Mouse (Mus musculus): ENCODE results near the gene Renbp.

Gene Renbp

DNA sequence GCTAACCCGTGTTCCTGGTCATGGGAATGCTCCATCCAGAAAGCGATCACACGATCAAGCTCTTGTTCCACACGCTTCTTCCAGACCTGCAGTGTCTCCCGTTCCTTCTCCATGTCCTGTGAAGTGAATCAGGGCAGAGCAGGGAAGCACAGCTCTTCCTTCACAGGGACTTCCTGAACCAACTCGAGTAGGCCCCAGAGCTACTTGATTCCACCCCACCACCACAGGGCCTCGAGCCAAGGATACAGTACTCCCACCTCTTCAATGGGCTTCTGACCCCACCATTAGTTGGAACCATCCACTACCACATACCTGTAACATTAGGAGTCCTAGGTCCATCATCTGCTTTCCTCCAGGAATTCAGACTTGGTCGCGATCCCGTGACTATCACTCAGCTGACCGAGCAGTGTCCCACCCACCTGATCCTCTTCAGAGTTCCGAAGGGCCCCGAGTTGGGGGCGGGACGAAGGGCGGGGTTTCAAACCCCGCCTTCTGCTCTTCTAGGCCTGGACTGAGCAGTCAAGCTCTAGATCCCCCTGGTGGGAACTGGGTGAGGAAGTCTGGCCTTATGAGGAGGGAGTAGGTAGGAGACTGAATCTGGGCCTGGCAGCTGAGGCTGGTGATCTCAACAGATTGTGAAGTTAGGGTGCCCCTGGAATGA lies at the start of gene Renbp:
TSS of gene Renbp (minus strand) at position 449 of the 661 bp plus-strand sequence.
- peak in 1 of 2 experiments; percentile 48 for DNase-seq (ENCODE audit: low spot score in 2 of 2)

DNA sequence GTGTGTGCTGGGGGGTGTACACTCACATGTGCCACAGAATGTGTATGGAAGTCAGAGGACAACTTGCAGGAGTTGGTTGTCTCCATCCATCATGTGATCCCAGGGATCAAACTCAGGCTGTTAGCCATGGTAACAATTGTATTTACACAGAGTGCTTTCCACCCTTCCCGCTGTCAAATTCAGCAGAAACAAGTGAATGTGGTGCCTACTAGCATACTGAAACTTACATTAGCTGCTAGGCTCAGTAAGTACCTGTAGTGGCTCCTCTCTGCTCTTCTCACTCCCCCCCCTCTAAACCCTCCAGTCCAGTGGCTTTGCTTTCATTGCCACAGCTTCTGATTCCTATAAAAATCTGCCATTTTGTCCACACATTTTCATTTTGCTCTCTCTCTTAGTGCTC lies 47.1 kb upstream of the Renbp start:
- no peak for DNase-seq (ENCODE audit: low spot score in 2 of 2)

DNA sequence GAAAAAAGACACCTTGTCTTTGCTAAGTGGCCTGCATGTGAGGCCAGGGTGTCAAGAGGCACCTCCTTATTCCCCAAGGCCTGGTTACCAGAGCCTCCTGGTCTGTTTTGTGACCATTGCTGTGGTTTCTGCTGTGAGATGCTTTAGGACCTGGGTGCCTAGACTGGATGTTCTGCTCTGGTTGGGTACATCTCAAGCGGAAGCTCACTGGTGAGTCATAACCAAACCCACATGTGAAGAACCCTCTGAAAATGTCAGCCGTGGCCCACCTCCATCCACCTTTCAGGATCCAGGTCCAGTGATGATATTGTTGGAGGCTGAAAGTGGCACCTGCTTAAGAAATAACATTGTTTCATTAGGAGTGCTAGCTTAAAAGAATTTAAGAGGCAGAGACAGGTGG lies 45.6 kb upstream of the Renbp start:
- no peak for DNase-seq (ENCODE audit: low spot score in 2 of 2)

DNA sequence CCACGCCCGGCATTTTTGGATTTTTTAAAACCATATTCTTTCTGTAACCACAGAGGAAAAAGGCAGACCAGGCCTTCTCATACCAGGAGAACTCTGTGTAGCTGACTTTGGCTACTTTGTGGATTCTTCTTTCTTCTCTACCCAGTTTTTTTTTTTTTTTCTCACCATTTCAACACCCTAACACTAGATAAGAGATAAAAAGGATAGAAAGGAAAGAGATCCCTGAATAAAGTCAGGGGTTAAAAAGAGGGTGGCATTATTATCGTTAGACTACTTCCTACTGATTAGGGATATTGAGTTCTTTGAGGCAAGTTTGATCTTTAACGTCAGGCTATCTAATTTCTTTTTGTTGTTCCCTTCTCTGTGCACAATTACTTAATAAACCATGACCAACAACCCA lies 42.1 kb upstream of the Renbp start:
- no peak for DNase-seq (ENCODE audit: low spot score in 2 of 2)

GRCm38 (mm10) chrX:73970781-73971180 lies 40.1 kb upstream of the Renbp start:
- no peak for DNase-seq (ENCODE audit: low spot score in 2 of 2)

DNA sequence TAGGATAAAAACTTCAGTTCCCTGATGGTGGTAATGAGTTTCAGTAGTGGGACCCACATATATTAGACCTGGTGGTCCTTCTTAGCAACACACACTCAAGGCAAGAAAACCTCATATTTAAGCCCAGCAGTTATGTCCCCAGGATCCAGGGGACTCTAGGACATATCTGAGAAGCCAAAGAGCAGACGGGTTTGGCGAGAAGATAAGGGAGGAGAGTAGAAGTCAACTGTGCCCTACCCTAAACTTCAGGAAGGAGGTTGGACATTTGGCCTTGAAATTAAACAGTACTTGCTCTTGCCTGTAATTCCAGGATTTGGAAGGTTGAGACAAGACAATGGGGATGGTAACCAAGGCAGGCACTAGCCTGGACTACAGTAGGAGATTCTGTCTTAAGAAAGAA lies 39.1 kb upstream of the Renbp start:
- DNase-seq (ENCODE audit: low spot score in 2 of 2), result no peak

DNA sequence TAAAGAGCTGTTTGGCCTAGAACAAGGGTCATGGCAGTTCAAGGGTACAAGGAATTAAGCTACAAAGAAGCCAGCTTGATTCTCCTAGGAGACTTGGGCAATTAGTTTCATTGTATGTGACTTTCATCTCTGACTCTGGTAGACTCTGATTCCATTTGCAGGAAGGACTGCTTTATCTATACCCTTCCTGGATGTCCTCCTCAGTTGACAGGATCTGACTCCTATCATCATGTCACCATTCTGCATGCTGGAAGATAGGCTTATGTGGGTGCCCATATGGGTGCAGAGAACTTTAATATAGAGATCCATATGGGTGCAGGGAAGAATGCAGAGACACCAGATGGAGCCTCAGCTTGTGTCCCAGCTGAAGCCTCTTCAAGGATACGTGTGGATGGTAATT lies 38.5 kb upstream of the Renbp start:
- DNase-seq (ENCODE audit: low spot score in 2 of 2), result no peak

DNA sequence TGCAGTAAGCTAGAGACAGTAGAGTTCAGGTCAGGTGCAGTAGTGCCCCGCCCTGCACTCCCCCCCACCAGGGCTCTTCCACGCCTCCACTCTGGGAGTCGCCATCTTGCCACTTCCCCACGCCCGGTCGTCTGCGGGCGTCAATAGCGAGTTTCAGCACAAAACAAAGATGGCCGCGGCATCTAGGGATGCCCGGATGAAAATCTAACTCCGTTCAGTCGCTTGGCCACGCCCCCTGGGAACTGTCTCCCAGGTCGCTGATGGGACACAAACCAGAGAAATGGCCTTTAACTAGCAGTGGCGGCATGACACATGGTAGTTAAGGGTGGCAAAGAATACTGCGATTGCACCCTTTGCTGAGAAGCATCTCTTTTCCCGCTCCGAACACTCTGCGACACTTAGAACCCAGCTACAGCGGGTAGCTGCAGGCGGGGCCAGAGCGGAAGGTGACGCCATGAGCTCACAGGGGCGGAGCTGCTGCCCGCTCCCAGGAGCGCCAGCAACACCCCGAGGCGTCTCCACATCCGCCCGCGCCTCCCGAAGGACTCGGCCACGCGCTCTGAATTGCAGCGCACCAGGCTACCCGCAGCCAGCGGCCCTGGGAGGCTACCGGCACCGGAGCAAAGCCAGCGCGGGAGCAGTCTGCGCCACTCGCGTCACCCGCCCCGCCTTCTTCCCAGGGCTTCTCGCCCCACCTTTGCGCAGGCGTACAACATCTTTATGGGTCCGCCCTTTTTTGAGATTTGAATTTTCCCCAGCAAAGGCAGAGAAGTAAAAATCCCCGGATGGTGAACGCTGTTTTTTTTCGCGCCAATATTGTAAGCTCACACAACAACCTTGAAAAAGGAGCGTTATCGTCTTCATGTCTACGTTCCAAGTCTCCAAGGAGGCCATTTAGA lies 36.8 kb upstream of the Renbp start:
- DNase-seq (ENCODE audit: low spot score in 2 of 2), result peak; percentile 80 to 81

- DNase-seq (ENCODE audit: low spot score in 2 of 2), result peak; percentile 60 to 88
These were observed 35.9 kb upstream of the Renbp start, which contains the start of gene Hcfc1 for GRCm38 (mm10) chrX:73966248-73967176. Hcfc1 (minus strand) TSS chrX:73966357.

DNA sequence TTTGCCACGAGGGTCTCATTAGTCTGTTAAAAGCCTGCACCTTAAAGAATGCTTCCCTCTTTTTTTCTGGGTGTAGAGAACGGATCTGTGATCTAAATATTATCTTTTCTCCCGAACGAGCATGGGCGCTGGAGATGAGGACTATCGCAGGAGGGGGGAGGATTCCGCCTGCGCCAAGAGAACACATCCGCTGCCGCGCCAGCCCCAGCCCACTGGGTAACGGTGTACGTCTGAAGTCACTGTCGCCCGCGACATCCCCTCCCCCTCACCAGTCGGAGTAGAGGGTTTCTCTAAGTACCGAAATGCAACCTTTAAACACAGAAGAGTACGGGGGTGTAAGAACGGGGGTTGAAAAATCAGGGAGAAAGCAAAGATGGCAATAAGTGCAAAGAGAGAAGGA lies 34.7 kb upstream of the Renbp start:
- peak in 1 of 2 experiments; percentile 19 for DNase-seq (ENCODE audit: low spot score in 2 of 2)

- no peak for DNase-seq (ENCODE audit: low spot score in 2 of 2)
These were observed 33.7 kb upstream of the Renbp start for GRCm38 (mm10) chrX:73964363-73964762.

GRCm38 (mm10) chrX:73954988-73955387 lies 24.3 kb upstream of the Renbp start:
- no peak for DNase-seq (ENCODE audit: low spot score in 2 of 2)

DNA sequence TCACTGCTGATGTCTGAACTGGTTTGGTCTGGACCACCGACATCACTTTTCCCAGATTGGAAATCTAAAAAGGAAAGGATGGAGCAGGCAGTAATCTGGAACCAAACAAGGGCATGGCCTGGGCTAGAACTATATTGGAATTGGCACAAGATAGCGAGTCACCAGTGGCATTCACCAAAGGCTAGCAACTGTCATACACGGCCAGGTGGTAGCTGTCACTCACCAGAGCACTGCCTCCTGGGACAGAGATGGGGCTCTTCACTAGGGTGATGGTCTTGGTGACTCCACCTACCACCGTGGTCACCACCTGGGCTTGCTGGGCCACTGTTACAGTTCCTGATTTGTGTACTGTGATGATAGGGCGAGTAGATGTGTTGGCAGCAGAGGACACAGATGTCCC lies 22.0 kb upstream of the Renbp start:
- DNase-seq (ENCODE audit: low spot score in 2 of 2), result no peak

GRCm38 (mm10) chrX:73949341-73949740 lies 18.7 kb upstream of the Renbp start:
- no peak for DNase-seq (ENCODE audit: low spot score in 2 of 2)

- peak in 1 of 2 experiments; percentile 16 for DNase-seq (ENCODE audit: low spot score in 2 of 2)
These were observed 18.0 kb upstream of the Renbp start for GRCm38 (mm10) chrX:73948647-73949046.

GRCm38 (mm10) chrX:73946896-73947295 lies 16.2 kb upstream of the Renbp start:
- no peak for DNase-seq (ENCODE audit: low spot score in 2 of 2)

DNA sequence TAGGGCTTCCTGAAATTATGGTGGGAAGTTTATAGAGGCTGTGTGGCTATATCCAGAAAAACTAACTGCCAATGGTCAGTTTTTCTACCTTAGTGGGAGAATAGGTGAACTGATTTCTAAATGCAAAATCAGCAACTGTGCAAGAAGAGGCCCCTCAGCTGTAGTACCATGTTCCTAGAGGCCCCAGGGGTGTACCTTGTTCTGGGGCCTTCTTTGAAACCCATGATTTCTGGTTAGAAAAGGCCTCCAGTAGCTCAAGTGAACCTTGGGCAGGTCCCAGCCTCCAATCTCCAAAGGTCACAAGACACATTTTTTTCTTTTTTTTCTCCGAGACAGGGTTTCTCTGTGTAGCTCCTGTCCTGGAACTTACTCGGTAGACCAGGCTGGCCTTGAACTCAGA lies 11.6 kb upstream of the Renbp start:
- DNase-seq (ENCODE audit: low spot score in 2 of 2), result no peak

GRCm38 (mm10) chrX:73941860-73942259 lies 11.2 kb upstream of the Renbp start:
- DNase-seq (ENCODE audit: low spot score in 2 of 2), result no peak

- no peak for DNase-seq (ENCODE audit: low spot score in 2 of 2)
These were observed 1.2 kb upstream of the Renbp start for GRCm38 (mm10) chrX:73931871-73932270.

DNA sequence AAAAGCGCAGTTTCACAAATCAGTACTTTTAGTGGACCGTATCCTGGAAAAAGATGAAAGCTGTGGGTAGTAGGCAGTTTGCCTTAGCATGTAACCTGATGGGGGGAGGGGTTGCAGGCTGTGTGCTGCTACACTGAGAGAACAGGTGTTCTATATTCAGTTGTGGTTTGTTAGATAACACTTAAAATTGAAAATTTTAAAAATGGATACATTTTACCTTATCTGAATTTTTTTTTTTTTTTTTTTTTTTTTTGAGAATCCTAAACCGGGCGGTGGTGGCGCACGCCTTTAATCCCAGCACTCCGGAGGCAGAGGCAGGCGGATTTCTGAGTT lies 8.1 kb downstream of the Renbp start:
- DNase-seq (ENCODE audit: low spot score in 2 of 2), result no peak

DNA sequence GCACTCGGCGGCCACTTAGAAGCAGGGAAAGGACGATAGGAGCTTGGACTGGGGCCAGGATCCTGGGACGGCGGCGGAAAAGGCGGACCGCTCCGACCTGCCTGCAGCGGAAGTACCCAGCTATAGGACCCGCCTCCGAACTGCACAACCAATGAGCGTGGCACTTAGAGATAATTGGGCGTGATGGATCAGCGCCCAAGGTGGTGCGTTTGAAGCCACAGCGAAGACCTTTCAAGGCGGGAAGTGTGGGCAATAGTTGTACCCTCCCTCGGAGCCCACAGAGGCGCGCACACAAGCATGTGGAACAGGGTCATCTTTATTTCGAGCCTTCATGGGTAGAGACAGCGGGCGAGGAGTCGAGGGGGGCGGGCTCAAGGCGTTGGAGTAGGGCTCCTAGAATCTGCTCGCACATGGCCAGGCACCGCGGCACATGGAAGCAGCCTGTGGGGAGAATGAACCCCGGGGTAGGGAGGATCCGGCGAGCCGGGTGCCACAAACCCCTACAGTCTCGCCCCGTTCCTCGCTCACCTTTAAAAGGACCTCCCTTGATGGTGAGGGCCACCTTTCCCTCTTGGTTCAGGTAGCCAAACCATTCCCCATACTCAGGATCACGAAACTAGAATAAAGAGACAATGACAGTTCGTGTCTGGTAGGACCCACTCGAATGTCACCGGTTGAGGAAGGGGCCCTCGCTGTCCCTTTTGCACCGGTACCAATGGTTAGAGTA lies 8.7 kb downstream of the Renbp start, which contains the start of the genes Arhgap4 and Naa10:
TSS of gene Arhgap4 (minus strand) at position 48 of the 727 bp plus-strand sequence.
TSS of gene Naa10 (minus strand) at position 122 of the 727 bp plus-strand sequence.
- DNase-seq (ENCODE audit: low spot score in 2 of 2), result peak; percentile 59 to 79

All from urinary bladder, adult 18-20 months (tissue).